Mouse (Mus musculus): ENCODE data around the gene Pkp1. TPM values are rescaled to one million over a fixed set of nuclear protein-coding genes. Genes with fewer than 3 reads are reported as not detected.

The Pkp1 gene
- 0.71 and 1.1 TPM in 2 replicates for polyA plus RNA-seq (2015; fragmentation: Nextera tagmentation; extraction: Ambion mirVana)

DNA sequence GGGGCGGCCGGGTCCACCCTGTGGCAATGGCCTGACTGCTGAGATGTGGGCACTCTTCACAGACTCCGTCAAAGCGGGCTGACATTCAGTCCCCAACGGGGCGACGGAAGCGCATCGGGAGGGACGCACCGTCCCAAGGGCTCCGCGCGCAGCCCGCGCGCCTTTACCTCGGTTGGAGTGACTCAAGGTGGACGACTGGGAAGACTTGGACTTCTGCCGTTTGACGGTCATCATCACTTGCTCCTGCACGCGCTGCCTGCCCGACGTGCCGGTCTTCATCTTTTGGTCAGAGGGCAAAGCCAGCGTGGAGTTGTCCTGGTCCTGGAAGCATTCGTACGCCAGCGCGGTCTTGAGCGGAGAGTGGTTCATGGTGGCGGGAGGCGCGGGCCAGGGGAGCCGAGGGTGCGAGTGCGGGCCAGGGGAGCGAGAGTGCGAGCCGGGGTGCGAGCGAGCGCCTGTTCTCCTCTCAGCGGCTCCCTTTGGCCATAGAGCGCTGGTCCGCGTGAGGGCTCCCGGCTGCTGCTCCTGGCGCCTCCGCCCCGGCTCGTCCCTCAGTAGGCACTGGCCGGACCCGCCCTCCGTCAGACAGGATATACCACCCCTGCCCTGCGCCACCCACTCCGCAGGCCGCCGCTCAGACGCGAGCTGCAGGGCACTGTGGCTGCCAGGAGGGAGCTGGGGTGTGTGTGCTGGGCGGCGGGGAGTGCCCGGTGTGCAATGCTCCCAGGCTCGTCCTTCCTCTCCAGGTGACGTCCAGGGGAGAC is at the start of gene Pkp1:
Gene Pkp1, minus strand, starts transcription at position 564 of the 764 bp plus-strand sequence.
- 0 out of 2 replicates have a peak, but pooled peaks have one; percentile 28 for ATAC-seq (replicated peaks; ENCODE audit: extremely low read depth, insufficient read depth, low FRiP score)
- no peaks in the 10 kb centered on the region for H3K9me3 ChIP-seq (replicated peaks; ENCODE audit: control insufficient read depth, low read length)

GRCm38 (mm10) chr1:135967739-135968138 is 48.7 kb upstream of the Pkp1 start:
- H3K4me3 ChIP-seq (ENCODE audit: low read length): no peak overlapping the region
- ATAC-seq (replicated peaks; ENCODE audit: extremely low read depth, insufficient read depth, low FRiP score): no peak
- WGBS: 72% methylated on average over 4 of the region's 4 CpGs
- H3K27me3 ChIP-seq (ENCODE audit: control insufficient read depth, insufficient read depth, low read length): no peaks in the 10 kb centered on the region; the same call in 1 of the 2 replicates
- H3K4me1 ChIP-seq (ENCODE audit: control insufficient read depth, insufficient read depth, low read length): no peaks in the 10 kb centered on the region
- H3K36me3 ChIP-seq (ENCODE audit: control insufficient read depth, insufficient read depth): no peaks in the 10 kb centered on the region
- H3K27ac ChIP-seq (ENCODE audit: low read length): no peak overlapping the region
- H3K9me3 ChIP-seq (replicated peaks; ENCODE audit: control insufficient read depth, low read length): no peaks in the 10 kb centered on the region
- no peak overlapping the region for H3K9ac ChIP-seq (ENCODE audit: low read length)
- no peak overlapping the region for H3K4me2 ChIP-seq (ENCODE audit: low read depth, low read length)

More for the DNA sequence above, at the start of gene Pkp1:
- no peak within 1 kb of the TSS for H3K27ac ChIP-seq (ENCODE audit: low read length)
- H3K27me3 ChIP-seq (ENCODE audit: control insufficient read depth, insufficient read depth, low read length): peaks cover 87% of the 10 kb centered on the region
- peak within 1 kb of the TSS; percentile 44 for H3K4me3 ChIP-seq (ENCODE audit: low read length)
- H3K4me1 ChIP-seq (ENCODE audit: control insufficient read depth, insufficient read depth, low read length): no peaks in the 10 kb centered on the region
- peak within 1 kb of the TSS; percentile 52 for H3K4me2 ChIP-seq (ENCODE audit: low read depth, low read length)
- H3K9ac ChIP-seq (ENCODE audit: low read length): peak within 1 kb of the TSS; percentile 10; the same call in 1 of the 2 replicates
- WGBS: 2% methylated on average over 66 of the region's 67 CpGs
- no peaks in the 10 kb centered on the region for H3K36me3 ChIP-seq (ENCODE audit: control insufficient read depth, insufficient read depth)

DNA sequence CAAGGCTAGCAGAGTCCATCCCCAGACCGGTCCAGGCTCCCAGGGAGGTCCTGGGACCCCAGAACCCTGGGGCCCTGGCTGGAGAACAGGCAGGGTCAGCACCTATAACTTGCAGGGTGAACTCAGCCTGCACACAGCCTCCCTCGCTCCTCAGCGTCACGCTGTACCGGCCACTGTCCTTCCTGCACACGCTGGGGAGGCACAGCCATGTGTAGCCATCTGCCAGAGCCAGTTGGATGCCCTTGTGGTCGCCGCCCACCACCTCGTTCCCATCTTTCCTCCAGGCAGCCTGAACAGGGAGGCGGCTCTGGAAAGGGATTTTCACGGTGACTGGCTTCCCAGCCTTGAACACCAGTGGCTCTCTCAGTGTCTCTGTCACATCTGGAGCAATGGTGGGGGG is 45.6 kb upstream of the Pkp1 start:
- Histone ChIP-seq H3K9ac (ENCODE audit: low read length) (no peak overlapping the region), H3K9me3 (replicated peaks; ENCODE audit: control insufficient read depth, low read length) (no peaks in the 10 kb centered on the region), H3K27ac (ENCODE audit: low read length) (no peak overlapping the region), H3K36me3 (ENCODE audit: control insufficient read depth, insufficient read depth) (no peaks in the 10 kb centered on the region), H3K4me3 (ENCODE audit: low read length) (no peak overlapping the region), H3K27me3 (ENCODE audit: control insufficient read depth, insufficient read depth, low read length) (peaks cover 3% of the 10 kb centered on the region; the same call in 1 of the 2 replicates), H3K4me2 (ENCODE audit: low read depth, low read length) (no peak overlapping the region), H3K4me1 (ENCODE audit: control insufficient read depth, insufficient read depth, low read length) (no peaks in the 10 kb centered on the region)
- 74% methylated on average over 11 of the region's 11 CpGs for WGBS
- no peak for ATAC-seq (replicated peaks; ENCODE audit: extremely low read depth, insufficient read depth, low FRiP score)

GRCm38 (mm10) chr1:135963177-135963576 is 44.2 kb upstream of the Pkp1 start:
- peaks cover 3% of the 10 kb centered on the region; the same call in 1 of the 2 replicates for H3K27me3 ChIP-seq (ENCODE audit: control insufficient read depth, insufficient read depth, low read length)
- WGBS: 62% methylated on average over 5 of the region's 5 CpGs
- H3K4me2 ChIP-seq (ENCODE audit: low read depth, low read length): no peak overlapping the region
- H3K9ac ChIP-seq (ENCODE audit: low read length): no peak overlapping the region
- H3K4me3 ChIP-seq (ENCODE audit: low read length): no peak overlapping the region
- no peaks in the 10 kb centered on the region for H3K4me1 ChIP-seq (ENCODE audit: control insufficient read depth, insufficient read depth, low read length)
- no peaks in the 10 kb centered on the region for H3K9me3 ChIP-seq (replicated peaks; ENCODE audit: control insufficient read depth, low read length)
- no peaks in the 10 kb centered on the region for H3K36me3 ChIP-seq (ENCODE audit: control insufficient read depth, insufficient read depth)
- H3K27ac ChIP-seq (ENCODE audit: low read length): no peak overlapping the region
- ATAC-seq (replicated peaks; ENCODE audit: extremely low read depth, insufficient read depth, low FRiP score): no peak

GRCm38 (mm10) chr1:135958483-135958882 is 39.5 kb upstream of the Pkp1 start:
- 30% methylated on average over 4 of the region's 4 CpGs for WGBS

GRCm38 (mm10) chr1:135948871-135949270 is 29.9 kb upstream of the Pkp1 start:
- H3K36me3 ChIP-seq (ENCODE audit: control insufficient read depth, insufficient read depth): no peaks in the 10 kb centered on the region
- H3K9ac ChIP-seq (ENCODE audit: low read length): no peak overlapping the region
- no peak overlapping the region for H3K4me2 ChIP-seq (ENCODE audit: low read depth, low read length)
- no peak for ATAC-seq (replicated peaks; ENCODE audit: extremely low read depth, insufficient read depth, low FRiP score)
- no peak overlapping the region for H3K27ac ChIP-seq (ENCODE audit: low read length)
- no peak overlapping the region for H3K4me3 ChIP-seq (ENCODE audit: low read length)
- H3K27me3 ChIP-seq (ENCODE audit: control insufficient read depth, insufficient read depth, low read length): 0 out of 2 replicates have a peak, but pooled peaks cover 2% of the 10 kb centered on the region
- no peaks in the 10 kb centered on the region for H3K9me3 ChIP-seq (replicated peaks; ENCODE audit: control insufficient read depth, low read length)
- 60% methylated on average over 2 of the region's 2 CpGs for WGBS
- no peaks in the 10 kb centered on the region for H3K4me1 ChIP-seq (ENCODE audit: control insufficient read depth, insufficient read depth, low read length)

More at GRCm38 (mm10) chr1:135958483-135958882, 39.5 kb upstream of the Pkp1 start:
- ATAC-seq (replicated peaks; ENCODE audit: extremely low read depth, insufficient read depth, low FRiP score): no peak
- Histone ChIP-seq H3K9ac (ENCODE audit: low read length) (no peak overlapping the region), H3K27ac (ENCODE audit: low read length) (no peak overlapping the region), H3K27me3 (ENCODE audit: control insufficient read depth, insufficient read depth, low read length) (0 out of 2 replicates have a peak, but pooled peaks cover 5% of the 10 kb centered on the region), H3K9me3 (replicated peaks; ENCODE audit: control insufficient read depth, low read length) (no peaks in the 10 kb centered on the region), H3K36me3 (ENCODE audit: control insufficient read depth, insufficient read depth) (no peaks in the 10 kb centered on the region), H3K4me2 (ENCODE audit: low read depth, low read length) (no peak overlapping the region), H3K4me3 (ENCODE audit: low read length) (no peak overlapping the region), H3K4me1 (ENCODE audit: control insufficient read depth, insufficient read depth, low read length) (no peaks in the 10 kb centered on the region)

DNA sequence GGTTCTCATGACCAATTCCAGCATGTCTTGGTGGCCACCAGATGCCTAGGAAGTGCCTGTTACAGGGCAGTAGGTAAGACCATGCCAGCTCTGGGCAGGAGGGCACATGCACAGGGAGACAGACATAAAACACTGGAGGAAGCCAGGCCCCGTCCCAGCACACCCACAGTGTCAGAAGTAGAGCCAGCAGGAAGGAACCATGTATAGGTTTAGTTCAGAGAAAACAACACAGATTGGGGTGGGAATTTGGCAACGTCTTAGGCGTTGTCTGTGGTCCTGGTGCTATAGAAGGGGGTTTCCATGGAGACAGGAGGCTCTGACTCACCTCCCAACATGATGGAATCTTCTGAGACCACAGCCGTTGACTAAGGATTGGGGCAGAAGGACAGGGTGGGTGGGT is 27.2 kb upstream of the Pkp1 start:
- H3K4me1 ChIP-seq (ENCODE audit: control insufficient read depth, insufficient read depth, low read length): no peaks in the 10 kb centered on the region
- no peak for ATAC-seq (replicated peaks; ENCODE audit: extremely low read depth, insufficient read depth, low FRiP score)
- H3K27me3 ChIP-seq (ENCODE audit: control insufficient read depth, insufficient read depth, low read length): peaks cover 7% of the 10 kb centered on the region
- 54% methylated on average over 4 of the region's 4 CpGs for WGBS
- no peaks in the 10 kb centered on the region for H3K9me3 ChIP-seq (replicated peaks; ENCODE audit: control insufficient read depth, low read length)
- no peak overlapping the region for H3K9ac ChIP-seq (ENCODE audit: low read length)
- H3K27ac ChIP-seq (ENCODE audit: low read length): no peak overlapping the region
- H3K4me2 ChIP-seq (ENCODE audit: low read depth, low read length): no peak overlapping the region
- no peak overlapping the region for H3K4me3 ChIP-seq (ENCODE audit: low read length)
- H3K36me3 ChIP-seq (ENCODE audit: control insufficient read depth, insufficient read depth): no peaks in the 10 kb centered on the region

DNA sequence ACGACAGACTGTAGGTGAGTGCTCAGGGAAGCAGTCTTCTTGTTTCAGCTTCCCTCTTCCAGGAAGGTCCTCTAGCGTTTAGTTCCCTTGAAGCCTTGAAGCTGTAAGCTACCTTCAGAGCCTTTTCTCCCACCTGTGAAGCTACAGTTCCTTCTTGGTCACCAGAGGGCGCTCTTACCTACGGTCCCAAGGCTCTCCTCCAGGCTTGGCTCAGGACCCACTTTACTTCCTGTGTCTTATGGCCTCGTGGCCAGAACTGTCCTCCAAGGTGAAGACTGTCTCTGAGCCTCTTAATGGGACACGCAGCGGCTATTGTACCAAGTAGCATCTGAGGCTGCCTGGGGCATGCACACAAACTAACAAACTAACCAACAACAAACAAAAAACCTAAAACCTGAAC is 26.7 kb upstream of the Pkp1 start:
- Histone ChIP-seq H3K27ac (ENCODE audit: low read length) (no peak overlapping the region), H3K4me2 (ENCODE audit: low read depth, low read length) (no peak overlapping the region), H3K4me1 (ENCODE audit: control insufficient read depth, insufficient read depth, low read length) (no peaks in the 10 kb centered on the region), H3K27me3 (ENCODE audit: control insufficient read depth, insufficient read depth, low read length) (peaks cover 5% of the 10 kb centered on the region), H3K4me3 (ENCODE audit: low read length) (no peak overlapping the region), H3K9me3 (replicated peaks; ENCODE audit: control insufficient read depth, low read length) (no peaks in the 10 kb centered on the region), H3K36me3 (ENCODE audit: control insufficient read depth, insufficient read depth) (no peaks in the 10 kb centered on the region), H3K9ac (ENCODE audit: low read length) (no peak overlapping the region)
- ATAC-seq (replicated peaks; ENCODE audit: extremely low read depth, insufficient read depth, low FRiP score): no peak
- WGBS: 10% methylated on average over 7 of the region's 7 CpGs

GRCm38 (mm10) chr1:135944526-135945259 is 25.7 kb upstream of the Pkp1 start:
- Histone ChIP-seq H3K36me3 (ENCODE audit: control insufficient read depth, insufficient read depth) (no peaks in the 10 kb centered on the region), H3K9me3 (replicated peaks; ENCODE audit: control insufficient read depth, low read length) (no peaks in the 10 kb centered on the region), H3K4me3 (ENCODE audit: low read length) (no peak overlapping the region), H3K4me1 (ENCODE audit: control insufficient read depth, insufficient read depth, low read length) (no peaks in the 10 kb centered on the region), H3K27ac (ENCODE audit: low read length) (no peak overlapping the region), H3K9ac (ENCODE audit: low read length) (no peak overlapping the region), H3K27me3 (ENCODE audit: control insufficient read depth, insufficient read depth, low read length) (peaks cover 5% of the 10 kb centered on the region), H3K4me2 (ENCODE audit: low read depth, low read length) (no peak overlapping the region)
- ATAC-seq (replicated peaks; ENCODE audit: extremely low read depth, insufficient read depth, low FRiP score): peak; percentile 73
- 42% methylated on average over 12 of the region's 12 CpGs for WGBS

Data from heart, embryonic 16.5 days (tissue).